Comparison of ENCODE assay signal across 16 mouse cellular contexts in genomic region chr8:101349736-101350135, GRCm38 (mm10).
"Had no signal": no experiment of that assay in that cellular context is flagged by ENCODE, and none has a peak within 500 bp of the region (broad histone marks: within the 10 kb centered on the region; RNA-seq: fewer than 3 reads in every experiment).

No protein-coding gene starts in this region.

- DNase-seq: heart, postnatal 10 days; heart, postnatal 14 days; heart, postnatal 36 days; heart, postnatal 4 days; kidney, adult 11 months; kidney, adult 18-20 months; kidney, adult 2 months; kidney, adult 8-10 months; kidney, adult 9 months; kidney, postnatal 10 days; kidney, postnatal 14 days; kidney, postnatal 25 days; kidney, postnatal 36 days; kidney, postnatal 4 days; layer of hippocampus, adult 9-11 months; layer of hippocampus, postnatal 36 days had no signal
